Mouse (Mus musculus): ENCODE results near the gene Krt23.

DNA sequence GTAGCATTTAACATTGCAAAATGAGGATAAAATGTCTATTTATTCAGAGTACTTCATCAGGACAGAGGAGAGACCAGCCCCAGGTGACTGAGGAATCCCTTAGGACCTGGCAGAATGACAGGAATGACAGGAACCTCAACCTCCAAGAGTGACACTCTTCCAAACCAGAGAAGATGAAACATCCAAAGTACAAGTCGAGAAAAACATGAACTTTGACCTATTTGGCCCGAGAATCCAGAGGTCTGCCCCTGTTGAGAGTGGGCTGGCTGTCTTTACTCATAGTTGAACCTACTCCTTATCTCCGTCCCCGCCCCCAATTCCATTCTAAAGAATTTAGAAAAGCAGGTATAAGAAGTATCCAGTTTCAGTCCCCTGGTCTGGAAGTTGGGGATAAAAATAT lies 2.3 kb downstream of the Krt23 start:
- TF ChIP-seq CTCF (IDR thresholded peaks at IDR 0.05; ENCODE audit: low read depth, low read length) (no peak), GATA2 (IDR thresholded peaks at IDR 0.05; ENCODE audit: borderline replicate concordance, low read depth, low read length) (no peak)
